Mouse (Mus musculus): ENCODE results near the gene Tanc1. TPM values are rescaled to one million over a fixed set of nuclear protein-coding genes. Genes with fewer than 3 reads are reported as not detected.

Gene Tanc1
- total RNA-seq, 2 experiments from 2014 or later: 10.5 to 13.4 TPM

DNA sequence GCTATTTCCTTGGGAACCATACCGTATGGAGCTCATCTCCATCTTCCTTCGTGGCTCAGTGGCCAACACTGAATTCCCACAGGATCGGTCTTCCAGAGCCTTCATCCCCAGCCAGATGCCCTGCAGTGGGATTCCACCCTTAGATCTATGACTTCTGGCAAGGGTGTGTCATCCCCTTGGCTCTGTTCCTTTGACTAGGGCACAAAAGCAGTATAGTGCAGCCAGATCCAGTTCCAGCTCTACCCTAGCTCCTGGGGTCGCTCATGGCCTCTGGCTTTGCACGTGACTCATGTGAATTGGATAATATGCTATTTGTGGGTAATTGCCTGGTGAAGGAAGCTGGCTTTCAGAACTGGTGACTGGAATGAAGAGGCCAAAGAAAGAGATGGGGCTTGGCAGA lies 126.5 kb downstream of the Tanc1 start:
- no peak for DNase-seq
- intact Hi-C loops (cut with DNase I; ENCODE audit: low total_unique reads): no loop called here

DNA sequence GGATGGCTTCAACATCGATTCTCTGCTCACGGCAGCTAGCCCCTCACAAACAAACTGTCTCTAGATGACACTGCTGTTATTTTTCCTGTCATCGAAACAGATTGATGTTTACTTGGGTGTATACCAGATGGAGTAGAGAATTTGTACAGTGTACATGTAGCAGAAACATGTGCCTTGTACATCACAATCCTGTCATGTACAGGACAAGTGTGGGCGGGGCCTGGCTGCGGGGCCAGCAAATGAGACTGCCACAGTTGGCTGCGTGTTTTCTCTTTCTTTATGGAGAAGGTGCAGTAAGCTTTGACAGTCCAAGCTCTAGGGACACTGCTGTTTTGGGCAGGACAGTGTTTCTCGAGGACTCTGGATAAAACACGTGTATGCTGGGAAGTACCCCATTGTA lies 127.2 kb downstream of the Tanc1 start:
- intact Hi-C loops (cut with DNase I; ENCODE audit: low total_unique reads): no loop called here
- DNase-seq: no peak

DNA sequence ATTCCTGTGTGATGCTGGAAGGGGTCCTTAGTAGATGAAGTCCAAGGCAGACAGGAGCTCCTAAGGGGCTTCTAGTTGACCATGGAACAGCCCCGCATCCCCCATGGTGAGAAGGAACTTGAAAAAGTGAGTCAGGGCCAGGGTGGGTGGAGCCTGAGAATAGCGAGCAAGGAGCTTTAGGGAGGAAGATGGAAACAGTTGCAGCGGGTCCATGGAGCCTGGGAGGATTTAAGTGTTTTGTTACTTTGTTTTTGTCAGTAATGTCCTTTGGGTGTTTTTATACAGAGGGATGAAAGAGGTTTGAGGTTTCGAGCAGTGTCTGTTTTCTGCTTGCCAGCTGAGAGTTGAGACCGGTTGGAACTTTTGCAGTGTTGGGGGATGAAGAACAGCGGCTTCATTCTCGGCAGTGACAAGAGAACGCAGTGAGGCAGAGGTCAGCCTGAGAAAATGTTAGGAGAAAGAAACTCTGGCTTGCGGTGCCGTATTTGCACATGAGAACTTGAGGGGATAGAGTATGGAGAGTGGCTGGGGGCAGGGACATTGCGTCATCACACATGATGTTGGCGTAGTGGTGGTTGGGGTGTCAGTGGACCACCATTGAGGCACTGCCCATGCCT lies 130.8 kb downstream of the Tanc1 start:
- intact Hi-C loops (cut with DNase I; ENCODE audit: low total_unique reads): loop anchor here (10.0 kb wide), 1 partner anchor 138 kb away; no protein-coding TSS in a partner anchor
- DNase-seq: no peak

DNA sequence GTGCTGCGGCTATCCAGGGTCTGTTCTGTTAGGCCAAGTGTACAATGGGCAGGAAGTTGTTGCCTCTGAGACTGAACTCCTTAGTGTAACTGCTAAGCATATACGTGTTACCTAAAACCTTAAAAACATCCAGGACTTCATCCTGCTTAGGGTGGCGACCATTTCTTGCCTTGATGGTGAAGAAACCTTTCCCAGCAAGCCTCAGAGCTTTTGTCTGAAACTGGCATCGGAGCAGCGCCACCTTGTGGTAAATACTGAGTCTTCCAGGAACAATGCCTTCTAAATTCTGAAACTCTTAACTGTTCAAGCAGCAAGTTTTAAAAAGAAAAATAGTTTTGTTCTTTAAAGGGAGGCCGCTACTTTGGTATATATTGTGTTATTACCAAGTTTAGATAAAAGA lies 133.6 kb downstream of the Tanc1 start:
- intact Hi-C loops (cut with DNase I; ENCODE audit: low total_unique reads): loop anchor here (2.0 to 10.0 kb wide), 2 partner anchors 141 to 203 kb away; no protein-coding TSS in a partner anchor
- peak; percentile 46 for DNase-seq

DNA sequence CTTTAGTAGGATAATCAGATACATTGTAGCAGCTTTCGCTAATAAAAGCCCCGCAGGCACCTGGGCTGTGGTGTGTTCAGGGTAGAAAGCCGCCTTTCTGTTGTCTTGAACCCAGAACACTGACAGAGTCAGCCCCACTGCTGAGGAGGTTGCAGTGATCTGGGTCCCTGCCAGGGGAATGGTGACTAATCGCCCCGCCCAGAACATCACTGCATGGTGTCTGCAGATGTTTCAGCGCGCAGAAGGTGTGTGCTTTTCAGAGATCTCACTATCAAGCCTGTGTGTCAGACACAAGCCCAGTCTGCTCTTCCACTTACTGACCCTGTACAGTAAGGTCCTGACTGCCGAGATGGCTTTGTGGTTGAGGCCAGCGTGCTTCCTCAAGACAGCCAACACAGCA lies 134.2 kb downstream of the Tanc1 start:
- no peak for DNase-seq
- intact Hi-C loops (cut with DNase I; ENCODE audit: low total_unique reads): loop anchor here (10.0 kb wide), 1 partner anchor 141 kb away; no protein-coding TSS in a partner anchor

DNA sequence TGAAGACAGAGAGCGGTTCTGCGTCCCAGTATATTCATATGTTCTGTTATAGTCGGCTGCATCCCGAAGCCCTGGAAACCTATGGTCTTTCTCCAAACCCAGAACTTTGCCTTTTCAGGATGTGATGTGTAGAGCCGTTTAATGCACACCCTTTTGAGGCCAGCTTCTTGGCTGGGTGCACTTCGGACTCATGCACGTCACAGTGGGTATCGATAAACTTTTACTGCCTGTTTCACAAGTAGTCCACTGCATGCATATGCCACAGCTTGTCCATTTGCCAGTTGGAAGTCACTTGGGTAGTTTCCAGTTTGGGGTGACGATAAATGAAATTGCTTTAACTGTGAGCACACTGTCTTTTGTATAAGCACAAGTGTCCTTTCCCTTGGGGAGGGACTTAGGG lies 135.9 kb downstream of the Tanc1 start:
- intact Hi-C loops (cut with DNase I; ENCODE audit: low total_unique reads): loop anchor here (10.0 kb wide), 1 partner anchor 143 kb away; no protein-coding TSS in a partner anchor
- DNase-seq: no peak

DNA sequence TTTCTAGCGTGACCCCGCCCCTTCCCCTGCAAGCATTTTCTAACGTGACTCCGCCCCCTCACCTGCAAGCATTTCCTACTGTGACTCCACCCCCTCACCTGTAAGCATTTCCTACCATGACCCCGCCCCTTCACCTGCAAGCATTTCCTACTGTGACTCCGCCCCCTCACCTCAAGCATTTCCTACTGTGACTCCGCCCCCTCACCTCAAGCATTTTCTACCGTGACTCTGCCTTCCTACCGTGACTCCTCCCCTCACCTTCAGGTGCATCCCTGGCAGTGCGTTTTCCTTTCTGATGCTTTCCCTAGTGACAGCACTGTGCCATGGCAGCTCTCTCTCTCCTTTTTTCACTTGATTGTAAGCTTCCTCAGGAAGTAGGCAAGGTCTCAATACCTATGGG lies 137.5 kb downstream of the Tanc1 start:
- DNase-seq: no peak
- intact Hi-C loops (cut with DNase I; ENCODE audit: low total_unique reads): loop anchor here (10.0 kb wide), 1 partner anchor 145 kb away; no protein-coding TSS in a partner anchor

DNA sequence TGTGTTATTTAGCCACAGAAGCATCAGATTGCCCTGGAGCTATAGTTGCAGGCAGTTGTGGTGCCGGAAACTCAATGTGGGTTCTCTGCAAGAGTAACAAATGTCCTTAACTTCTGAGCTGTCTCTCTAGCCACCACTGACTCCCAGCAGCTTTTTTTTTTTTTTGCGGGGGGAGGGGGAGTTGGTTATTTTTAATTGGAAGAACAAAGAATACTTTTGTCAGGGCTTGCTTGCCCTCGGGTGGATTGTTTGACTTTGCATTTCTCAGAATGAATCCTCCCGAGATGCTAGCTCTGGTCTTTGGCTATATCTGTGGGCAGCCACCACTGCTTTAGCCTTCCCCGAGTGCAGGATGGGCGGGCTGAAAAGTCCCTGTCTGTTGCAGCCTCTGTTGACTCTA lies 139.3 kb downstream of the Tanc1 start:
- no peak for DNase-seq
- intact Hi-C loops (cut with DNase I; ENCODE audit: low total_unique reads): no loop called here

DNA sequence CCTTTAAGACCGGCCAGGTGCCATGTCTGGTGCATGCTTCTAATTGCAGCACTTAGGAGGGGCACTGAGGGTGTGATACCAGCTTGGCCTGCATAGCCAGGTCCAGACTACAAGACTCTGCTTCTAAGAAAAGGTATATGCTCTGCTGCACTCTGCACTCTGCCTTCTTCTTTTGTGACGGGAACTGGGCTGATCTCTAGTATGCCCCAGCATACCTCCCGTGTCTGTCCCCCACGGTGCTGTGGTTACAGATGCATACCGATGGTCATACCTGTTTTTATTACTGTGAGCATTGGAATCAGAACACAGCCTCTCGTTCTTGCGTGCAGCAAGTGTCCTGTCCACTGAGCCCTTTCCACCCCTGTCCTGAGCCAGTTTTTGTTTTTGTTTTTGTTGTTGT lies 140.3 kb downstream of the Tanc1 start:
- no peak for DNase-seq
- intact Hi-C loops (cut with DNase I; ENCODE audit: low total_unique reads): no loop called here

DNA sequence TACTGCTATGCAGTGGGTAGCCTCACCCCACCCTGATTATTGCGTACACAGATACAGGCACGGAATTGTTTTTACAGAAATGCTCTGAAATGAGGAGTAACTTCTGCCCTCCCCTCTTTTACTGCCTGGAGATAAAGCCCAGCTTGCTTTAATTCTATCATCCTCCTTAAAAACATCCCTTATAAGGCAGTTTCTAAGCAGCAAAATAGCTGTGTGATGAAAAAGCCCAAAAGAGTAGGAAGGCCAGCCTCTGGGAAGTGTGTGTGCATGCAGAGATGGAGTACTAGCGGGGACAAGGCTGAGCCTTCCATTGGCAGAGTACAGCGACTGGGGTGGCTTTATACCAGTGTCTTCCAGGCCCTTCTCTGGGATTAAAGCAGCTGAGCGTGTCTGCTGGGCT lies 140.9 kb downstream of the Tanc1 start:
- intact Hi-C loops (cut with DNase I; ENCODE audit: low total_unique reads): no loop called here
- no peak for DNase-seq

DNA sequence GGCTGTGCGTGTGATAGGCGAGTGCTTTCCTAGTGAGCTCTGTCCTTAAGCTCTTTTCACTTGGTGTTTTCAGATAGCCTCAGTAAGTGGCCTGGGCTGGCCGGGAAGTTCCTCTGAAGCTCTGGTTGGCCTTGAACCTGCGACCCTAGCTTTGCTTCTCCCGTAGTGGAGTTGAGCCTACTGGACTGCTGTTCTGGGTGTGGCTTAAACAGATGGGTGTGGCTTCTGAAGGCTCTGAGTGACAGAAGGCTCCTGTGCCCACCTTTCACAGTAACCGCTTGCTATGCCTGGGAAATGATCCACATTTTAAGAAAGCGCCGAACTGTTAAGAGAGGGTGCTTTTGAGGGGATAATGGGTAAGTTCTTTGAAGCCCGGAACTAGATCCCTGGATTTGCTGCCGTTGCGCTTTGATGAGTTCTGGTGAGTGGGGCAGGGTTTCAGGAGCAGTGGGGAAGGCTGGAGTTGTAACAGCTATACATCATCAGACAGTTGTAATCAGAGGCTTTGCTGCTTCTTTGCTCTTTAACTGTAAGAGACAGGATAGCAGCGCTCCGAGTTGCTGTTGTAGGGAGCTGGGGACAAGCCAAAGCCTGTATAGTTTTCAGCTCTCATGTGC lies 144.4 kb downstream of the Tanc1 start:
- intact Hi-C loops (cut with DNase I; ENCODE audit: low total_unique reads): no loop called here

DNA sequence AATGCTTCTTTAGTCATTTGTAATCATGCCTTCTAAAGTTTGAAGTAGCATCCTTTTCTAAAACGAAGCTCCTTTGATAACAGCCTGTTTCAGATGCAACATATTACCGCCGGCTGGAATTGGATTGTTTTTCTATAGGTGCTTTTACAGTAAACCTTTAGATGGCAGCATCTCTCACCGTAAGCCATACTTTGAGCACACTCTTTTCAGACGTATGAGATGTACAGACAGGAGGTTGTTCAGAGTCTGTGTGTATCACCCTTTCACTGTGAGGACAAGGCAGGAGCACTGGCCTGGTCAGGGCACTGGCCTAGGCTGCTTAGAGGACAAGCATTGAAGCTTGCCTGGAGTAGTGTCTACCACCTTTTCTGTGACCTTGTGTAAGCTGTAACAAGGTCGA lies 145.2 kb downstream of the Tanc1 start:
- intact Hi-C loops (cut with DNase I; ENCODE audit: low total_unique reads): no loop called here

More for the DNA sequence above, 144.4 kb downstream of the Tanc1 start:
- DNase-seq: no peak

DNA sequence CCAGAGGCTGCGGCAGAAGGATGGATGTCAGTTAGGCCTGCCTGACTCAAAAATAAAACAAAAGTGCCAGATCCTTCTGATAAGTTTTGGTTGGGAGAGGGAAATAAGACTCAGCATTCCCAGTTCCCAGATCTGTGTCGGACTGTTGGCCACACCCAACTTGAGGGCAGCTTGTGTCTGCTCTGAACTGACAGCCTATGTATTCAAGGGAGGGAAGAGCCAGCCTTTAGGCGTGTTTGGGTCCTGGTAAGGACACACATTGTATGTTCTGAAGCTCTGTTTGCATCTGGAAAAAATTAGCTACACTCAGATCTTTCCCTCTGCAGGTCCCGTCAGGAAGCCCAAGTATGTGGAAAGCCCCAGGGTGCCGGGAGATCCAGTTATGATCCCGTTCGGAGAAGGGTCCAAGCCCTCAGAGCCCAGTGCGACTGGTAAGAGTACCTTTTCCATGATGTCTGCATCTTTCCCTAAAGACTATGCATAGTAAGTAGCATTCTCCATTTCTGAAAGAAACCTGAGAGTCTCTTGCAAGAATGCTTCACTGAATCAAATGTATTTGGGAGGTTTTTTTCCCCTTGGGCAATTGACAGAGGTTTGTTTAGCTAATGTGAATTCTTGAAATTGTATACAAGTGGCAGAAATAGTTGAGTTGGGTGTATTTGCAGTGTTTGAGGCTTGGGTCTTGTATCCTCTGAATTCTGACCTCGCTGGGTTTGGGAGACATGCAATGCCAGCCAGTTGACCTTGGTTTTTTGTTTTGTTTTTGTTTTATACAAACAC lies 146.5 kb downstream of the Tanc1 start:
- DNase-seq: no peak
- intact Hi-C loops (cut with DNase I; ENCODE audit: low total_unique reads): no loop called here

More for the DNA sequence above, 145.2 kb downstream of the Tanc1 start:
- DNase-seq: no peak

DNA sequence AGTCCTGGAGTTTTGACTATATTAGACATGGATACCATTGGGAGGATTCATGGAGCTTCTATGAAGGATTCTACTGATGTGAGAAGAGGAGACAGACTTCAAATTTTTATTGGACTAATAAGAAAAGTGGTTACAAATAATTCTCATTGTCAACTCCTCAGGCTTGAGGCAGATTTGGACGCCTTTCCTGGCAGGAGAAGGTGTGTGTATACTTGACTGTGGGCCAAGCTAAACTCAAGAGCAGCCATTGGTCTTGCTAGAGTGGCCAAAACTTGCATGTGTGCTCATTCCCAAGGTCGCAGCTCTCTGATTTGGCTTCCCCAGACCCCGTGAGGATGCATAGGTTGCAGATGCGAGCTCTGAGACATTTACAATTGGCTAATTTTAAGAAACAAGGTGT lies 148.9 kb downstream of the Tanc1 start:
- intact Hi-C loops (cut with DNase I; ENCODE audit: low total_unique reads): no loop called here
- no peak for DNase-seq

DNA sequence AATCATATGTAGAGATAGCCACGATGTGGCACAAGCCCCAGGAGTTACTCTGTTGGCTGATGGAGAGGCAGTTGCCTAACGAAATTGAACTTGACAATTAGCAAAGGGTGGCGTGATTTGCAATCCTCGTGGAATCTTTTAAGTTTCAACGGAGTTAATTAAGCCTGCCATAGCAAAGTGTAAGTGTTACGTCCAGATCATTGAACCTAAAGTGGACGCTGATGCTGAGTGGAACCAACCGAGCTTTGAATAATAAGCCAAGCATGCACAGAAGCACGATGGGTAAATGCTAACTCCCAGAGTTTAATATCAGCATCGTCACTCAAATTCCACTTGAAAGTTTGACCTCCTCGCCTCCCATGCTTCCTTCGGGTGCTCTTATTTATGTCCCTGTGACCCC lies 149.3 kb downstream of the Tanc1 start:
- no peak for DNase-seq
- intact Hi-C loops (cut with DNase I; ENCODE audit: low total_unique reads): no loop called here

DNA sequence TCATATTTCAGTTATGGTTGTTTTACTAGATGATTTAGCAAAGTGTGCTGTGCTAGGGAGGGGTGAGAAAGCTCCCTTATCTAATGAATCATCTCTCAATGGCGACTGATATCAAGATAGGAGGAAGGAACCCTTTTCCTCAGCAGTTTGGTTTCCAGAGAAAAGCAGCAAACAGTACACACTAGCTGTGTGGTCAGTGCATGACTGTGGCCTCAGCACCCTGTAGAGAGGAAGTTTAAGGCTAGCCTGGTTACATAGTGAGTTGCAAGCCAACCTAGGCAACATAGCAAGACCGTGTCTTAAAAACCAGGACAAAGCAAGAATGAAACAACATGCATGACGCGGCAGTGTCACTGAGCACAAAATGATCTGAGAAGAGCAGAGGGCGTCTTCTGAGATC lies 150.4 kb downstream of the Tanc1 start:
- intact Hi-C loops (cut with DNase I; ENCODE audit: low total_unique reads): no loop called here
- no peak for DNase-seq

DNA sequence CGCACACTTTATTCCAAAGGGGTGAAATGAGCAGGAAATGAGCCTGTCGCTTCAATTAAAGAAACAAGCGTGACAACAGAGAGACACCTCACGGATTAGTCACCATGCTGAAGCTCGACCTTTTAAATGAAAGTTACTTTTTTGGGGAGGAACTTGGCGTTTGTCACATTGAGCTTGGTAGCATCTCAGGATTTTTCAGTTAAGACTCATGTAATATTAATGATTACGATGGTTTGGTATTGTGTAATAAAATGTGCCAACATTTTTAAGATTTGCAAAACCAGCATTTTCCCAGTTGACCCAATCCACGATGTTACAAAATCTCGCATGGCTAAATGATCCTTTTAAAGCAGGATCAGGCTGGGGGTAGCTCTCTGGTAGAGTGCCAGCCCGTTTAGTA lies 153.8 kb downstream of the Tanc1 start:
- intact Hi-C loops (cut with DNase I; ENCODE audit: low total_unique reads): no loop called here
- no peak for DNase-seq

DNA sequence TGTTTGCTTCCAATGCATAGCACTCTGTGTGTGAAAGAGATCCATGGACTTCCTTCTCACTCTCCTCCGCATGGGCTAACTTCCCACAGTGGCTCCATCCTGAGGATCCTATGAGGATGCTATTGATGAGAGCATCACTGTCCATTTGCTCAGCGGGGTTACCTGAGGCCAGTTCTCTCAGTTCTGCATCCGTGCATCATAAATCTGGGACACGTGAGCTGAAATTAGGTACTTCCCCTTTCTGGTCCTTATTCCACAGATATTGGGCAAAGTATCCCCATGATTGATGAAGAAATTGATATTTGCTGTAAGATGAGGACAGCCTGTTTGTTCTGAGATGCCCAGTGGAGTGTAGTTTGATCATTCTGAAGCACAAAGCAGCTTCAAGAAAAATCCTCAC lies 156.1 kb downstream of the Tanc1 start:
- intact Hi-C loops (cut with DNase I; ENCODE audit: low total_unique reads): no loop called here
- no peak for DNase-seq

DNA sequence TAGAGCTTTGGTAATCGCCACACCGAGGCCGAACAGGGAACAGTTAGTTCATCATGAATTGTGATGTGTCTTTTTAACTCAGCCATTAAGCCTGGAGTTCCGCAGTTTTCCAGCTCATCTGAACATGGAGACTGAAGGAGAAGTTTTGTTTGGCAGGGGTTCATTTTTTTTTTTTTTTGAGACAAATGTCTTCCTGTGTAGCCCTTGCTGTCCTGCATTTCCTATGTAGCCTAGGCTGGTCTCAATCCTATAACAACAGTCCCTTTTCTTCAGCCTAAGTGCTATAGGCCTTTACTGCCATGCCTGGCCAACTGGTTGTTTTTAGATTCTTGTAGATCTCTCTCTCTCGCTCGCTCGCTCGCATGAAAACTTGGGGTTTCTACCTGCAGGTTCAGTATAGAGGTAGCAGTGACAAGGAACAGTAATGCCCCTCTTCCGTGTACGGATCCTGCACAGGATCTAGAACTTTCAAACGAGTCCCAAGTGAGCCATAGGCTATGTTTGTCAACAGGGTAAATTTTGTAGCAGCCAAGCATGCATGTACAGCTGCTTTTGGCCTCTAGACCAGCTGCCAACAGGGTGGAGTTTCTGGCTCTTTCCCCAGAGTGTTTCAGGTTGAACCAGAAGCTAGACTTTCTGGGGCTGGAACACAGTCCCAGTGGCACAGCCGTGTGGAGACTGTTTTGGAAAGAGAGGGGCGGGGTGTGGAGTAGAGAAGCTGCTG lies 157.0 kb downstream of the Tanc1 start:
- DNase-seq: peak; percentile 54
- intact Hi-C loops (cut with DNase I; ENCODE audit: low total_unique reads): no loop called here

DNA sequence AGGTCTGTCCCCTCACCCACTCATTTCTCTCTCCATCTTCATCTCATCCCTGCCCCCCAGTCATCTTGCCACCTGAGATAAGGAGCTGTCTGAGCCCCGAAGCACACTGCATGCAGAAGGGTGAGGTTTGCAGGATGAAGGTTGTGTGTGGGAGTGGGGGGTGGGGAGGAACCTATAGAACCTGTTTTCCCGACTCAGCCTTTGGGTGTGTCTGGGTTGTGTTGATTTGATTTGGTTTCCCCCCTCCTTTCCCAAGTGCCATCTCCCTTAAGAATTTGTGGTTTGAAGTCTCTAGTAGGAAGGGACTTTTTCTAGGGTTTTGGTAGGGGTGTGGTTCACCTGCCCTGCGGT lies 157.5 kb downstream of the Tanc1 start:
- DNase-seq: no peak
- intact Hi-C loops (cut with DNase I; ENCODE audit: low total_unique reads): no loop called here
